Mouse (Mus musculus): ENCODE measurements around the gene Cfl1. TPM values are rescaled to one million over a fixed set of nuclear protein-coding genes. Genes with fewer than 3 reads are reported as not detected.

The Cfl1 gene
- polyA plus RNA-seq, 1 experiment from 2014 or later = 3,624 TPM

DNA sequence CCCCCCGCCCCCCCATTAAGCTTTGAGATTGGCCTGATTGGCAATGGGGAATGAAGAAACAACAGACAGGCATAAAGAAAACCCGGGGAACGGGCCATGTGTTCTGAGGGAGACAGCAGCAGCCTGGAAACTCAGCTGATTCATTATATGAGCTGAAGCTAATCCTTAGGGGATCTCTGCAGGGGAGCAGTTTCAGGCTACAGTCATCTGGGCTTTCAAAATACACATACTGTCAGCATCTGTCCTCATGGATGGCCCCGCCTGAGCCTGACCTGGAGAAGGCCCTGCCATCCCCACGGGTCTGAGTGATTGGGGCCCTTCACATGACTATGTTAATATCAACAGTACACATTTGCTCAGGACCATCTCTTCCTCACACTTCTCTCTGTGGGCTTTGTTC is 18.4 kb upstream of the Cfl1 start:
- no peak for ATAC-seq (replicated peaks)
- no peak overlapping the region for H3K27ac ChIP-seq
- H3K4me3 ChIP-seq = no peak overlapping the region
- H3K36me3 ChIP-seq (replicated peaks) = no peaks in the 10 kb centered on the region; the same call in 1 of the 2 replicates
- no peak overlapping the region for H3K9ac ChIP-seq
- H3K4me2 ChIP-seq = no peak overlapping the region
- no peaks in the 10 kb centered on the region for H3K27me3 ChIP-seq (replicated peaks)
- H3K9me3 ChIP-seq = no peaks in the 10 kb centered on the region
- H3K4me1 ChIP-seq = peaks cover 23% of the 10 kb centered on the region
- WGBS = 36% methylated on average over 5 of the region's 5 CpGs

DNA sequence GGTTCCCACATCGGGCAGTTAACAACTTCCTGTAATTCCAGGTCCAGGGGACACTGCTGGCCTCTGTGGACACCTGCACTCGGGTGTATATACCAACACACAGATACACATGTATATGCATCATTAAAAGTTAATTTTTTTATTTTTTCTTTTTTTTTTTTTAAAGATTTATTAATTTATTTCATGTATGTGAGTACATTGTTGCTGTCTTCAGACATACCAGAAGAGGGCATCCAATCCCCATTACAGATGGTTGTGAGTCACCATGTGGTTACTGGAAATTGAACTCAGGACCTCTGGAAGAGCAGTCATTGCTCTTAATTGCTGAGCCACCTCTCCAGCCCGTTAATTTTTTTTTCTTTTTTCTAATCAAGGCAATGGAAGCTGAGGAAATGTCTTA is 17.4 kb upstream of the Cfl1 start:
- Histone ChIP-seq H3K27me3 (replicated peaks) (no peaks in the 10 kb centered on the region), H3K4me3 (no peak overlapping the region), H3K27ac (no peak overlapping the region), H3K9me3 (no peaks in the 10 kb centered on the region), H3K4me1 (peaks cover 23% of the 10 kb centered on the region), H3K9ac (no peak overlapping the region), H3K36me3 (replicated peaks) (no peaks in the 10 kb centered on the region), H3K4me2 (no peak overlapping the region)
- no peak for ATAC-seq (replicated peaks)
- 81% methylated on average over 3 of the region's 3 CpGs for WGBS

DNA sequence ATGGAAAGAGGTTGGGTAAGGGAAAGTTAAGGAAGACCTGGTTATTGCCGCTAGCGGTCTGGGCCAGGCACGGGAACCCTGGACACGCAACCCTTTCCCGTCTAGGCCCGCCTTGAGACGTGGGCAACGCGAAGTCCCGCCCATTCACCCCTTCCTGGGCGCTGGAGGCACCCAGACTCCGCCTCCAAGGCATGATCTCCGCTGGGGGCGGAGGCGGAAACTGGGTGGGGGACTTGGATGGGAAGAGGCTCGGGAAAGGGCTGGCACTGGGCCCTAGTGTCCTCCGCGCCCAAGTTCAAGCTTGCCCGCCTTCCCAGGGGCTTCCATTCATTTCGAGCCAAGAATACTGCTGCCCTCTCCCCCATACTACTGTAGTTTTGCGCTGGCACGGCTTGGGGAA is 16.5 kb upstream of the Cfl1 start, which contains the start of gene Efemp2:
Efemp2 (plus strand) TSS at position 235 of the 400 bp plus-strand sequence.
- no peaks in the 10 kb centered on the region for H3K27me3 ChIP-seq (replicated peaks)
- ATAC-seq (replicated peaks) = peak; percentile 55; the same call in 1 of the 2 replicates
- peaks cover 23% of the 10 kb centered on the region for H3K4me1 ChIP-seq
- H3K4me2 ChIP-seq = peak within 1 kb of the TSS; percentile 87
- peak within 1 kb of the TSS; percentile 53 for H3K27ac ChIP-seq
- H3K36me3 ChIP-seq (replicated peaks) = no peaks in the 10 kb centered on the region
- peak within 1 kb of the TSS; percentile 51 for H3K9ac ChIP-seq
- no peaks in the 10 kb centered on the region for H3K9me3 ChIP-seq
- WGBS = 2% methylated on average over 22 of the region's 22 CpGs
- peak within 1 kb of the TSS; percentile 51 for H3K4me3 ChIP-seq

DNA sequence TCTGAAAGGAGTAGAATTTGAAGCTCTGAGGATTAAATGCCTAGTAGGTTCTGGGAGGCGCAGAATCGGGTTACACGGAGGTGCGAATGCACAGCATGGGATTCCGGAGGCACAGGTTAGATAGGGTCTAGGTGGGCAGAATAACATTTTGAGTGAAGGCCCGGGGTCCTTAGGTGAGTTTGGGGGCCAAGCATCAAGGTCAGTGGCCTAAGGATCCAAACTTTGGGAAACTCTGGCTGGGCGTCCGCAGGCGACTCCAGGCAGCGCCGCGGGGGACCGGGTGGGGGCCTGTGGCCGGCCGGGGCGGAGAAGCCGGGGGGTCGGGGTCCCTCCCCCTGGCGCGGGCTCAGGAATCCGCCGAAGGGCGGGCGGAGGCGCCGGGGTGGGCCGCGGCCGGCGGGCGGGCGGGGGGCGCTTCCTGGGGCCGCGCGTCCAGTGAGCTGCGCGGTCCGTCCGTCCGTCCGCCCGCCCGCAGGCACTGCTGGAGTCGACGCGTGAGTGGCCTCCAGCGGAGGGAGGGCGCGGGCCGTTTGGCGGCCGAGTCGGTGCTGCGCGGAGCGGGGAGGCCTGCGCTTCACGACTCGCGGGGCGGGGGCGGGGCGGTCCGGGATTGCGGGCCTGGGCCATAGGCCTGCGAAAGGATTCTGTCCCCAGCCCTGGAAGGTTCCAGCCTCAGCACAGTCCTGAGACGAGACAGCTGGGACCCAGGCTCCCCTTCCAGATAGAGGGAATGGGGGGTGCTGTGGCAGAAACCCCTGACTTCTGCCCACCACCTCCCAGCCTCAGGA is 15.8 kb upstream of the Cfl1 start:
- Histone ChIP-seq H3K4me2 (peak overlapping the region; percentile 87), H3K9ac (peak overlapping the region; percentile 51), H3K4me3 (peak overlapping the region; percentile 51), H3K4me1 (peaks cover 23% of the 10 kb centered on the region), H3K27ac (peak overlapping the region; percentile 53), H3K9me3 (no peaks in the 10 kb centered on the region), H3K36me3 (replicated peaks) (no peaks in the 10 kb centered on the region), H3K27me3 (replicated peaks) (no peaks in the 10 kb centered on the region)
- ATAC-seq (replicated peaks) = peak; percentile 70
- under 1% methylated on average over 61 of the region's 68 CpGs for WGBS

DNA sequence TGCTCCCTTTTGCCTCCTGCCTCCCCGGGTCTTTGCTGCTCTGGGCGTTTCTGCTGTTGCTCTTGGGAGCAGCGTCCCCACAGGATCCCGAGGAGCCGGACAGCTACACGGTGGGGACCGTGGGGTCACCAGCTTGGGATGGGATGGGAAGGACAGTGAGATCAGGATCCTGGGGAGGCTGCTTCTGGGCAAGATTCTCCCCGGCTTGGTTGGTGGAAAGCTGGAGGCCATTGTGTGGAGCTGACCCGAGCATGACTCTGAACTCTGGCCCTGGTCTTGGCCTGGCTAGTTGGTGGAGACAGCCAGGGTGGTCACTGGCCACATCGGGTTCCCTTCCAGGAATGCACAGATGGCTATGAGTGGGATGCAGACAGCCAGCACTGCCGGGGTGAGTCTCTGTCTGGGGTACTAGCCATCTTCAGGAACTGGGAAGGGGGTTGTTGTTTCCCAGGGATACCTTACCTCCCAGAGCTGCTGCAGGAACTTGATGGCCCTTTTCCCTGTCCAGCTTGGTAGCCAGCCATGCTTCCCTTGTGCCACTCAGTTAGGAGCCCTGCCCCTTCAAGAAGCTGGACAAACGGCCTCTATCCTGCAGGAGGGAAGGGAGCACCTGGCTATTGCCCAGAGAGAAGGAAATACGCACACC is 15.1 kb upstream of the Cfl1 start:
- H3K36me3 ChIP-seq (replicated peaks) = no peaks in the 10 kb centered on the region
- peak overlapping the region; percentile 53 for H3K27ac ChIP-seq
- H3K27me3 ChIP-seq (replicated peaks) = no peaks in the 10 kb centered on the region
- H3K4me1 ChIP-seq = peaks cover 23% of the 10 kb centered on the region
- H3K9ac ChIP-seq = peak overlapping the region; percentile 51
- peak; percentile 32; the same call in 1 of the 2 replicates for ATAC-seq (replicated peaks)
- WGBS = 21% methylated on average over 13 of the region's 13 CpGs
- peak overlapping the region; percentile 87 for H3K4me2 ChIP-seq
- peak overlapping the region; percentile 51 for H3K4me3 ChIP-seq
- H3K9me3 ChIP-seq = no peaks in the 10 kb centered on the region

DNA sequence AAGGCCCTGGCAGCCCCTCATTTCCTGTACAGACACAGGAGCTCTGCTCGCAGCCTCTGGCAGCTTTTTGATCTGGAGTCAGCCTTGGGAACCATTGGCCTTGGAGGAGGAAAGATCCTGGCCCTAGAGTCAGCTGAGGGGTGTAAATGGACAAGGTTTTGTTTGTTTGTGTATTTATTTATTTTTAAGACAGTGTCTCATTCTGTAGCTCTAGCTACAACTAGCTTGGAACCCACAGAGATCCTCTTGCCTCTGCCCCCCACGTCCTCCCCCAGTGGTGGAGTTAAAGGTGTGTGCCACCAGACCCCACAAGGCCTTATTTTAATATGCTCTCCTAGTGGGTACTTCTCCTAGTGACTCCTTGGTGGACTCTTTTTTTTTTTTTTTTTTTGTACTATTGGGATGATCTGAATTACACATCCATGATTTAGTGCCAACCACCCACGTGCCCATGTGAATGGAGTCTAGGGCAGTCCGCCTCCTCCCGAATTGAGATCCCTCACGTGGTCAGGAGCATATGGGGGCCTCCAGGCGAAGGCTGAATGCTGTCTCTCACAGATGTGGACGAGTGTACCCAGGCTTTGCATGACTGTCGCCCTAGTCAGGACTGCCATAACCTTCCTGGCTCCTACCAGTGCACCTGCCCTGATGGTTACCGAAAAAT is 13.1 kb upstream of the Cfl1 start:
- H3K9ac ChIP-seq = no peak overlapping the region
- H3K4me3 ChIP-seq = no peak overlapping the region
- H3K4me1 ChIP-seq = peaks cover 23% of the 10 kb centered on the region
- H3K36me3 ChIP-seq (replicated peaks) = no peaks in the 10 kb centered on the region; the same call in 1 of the 2 replicates
- WGBS = 86% methylated on average over 10 of the region's 10 CpGs
- ATAC-seq (replicated peaks) = no peak
- no peak overlapping the region for H3K27ac ChIP-seq
- H3K27me3 ChIP-seq (replicated peaks) = no peaks in the 10 kb centered on the region
- H3K4me2 ChIP-seq = no peak overlapping the region
- H3K9me3 ChIP-seq = no peaks in the 10 kb centered on the region

DNA sequence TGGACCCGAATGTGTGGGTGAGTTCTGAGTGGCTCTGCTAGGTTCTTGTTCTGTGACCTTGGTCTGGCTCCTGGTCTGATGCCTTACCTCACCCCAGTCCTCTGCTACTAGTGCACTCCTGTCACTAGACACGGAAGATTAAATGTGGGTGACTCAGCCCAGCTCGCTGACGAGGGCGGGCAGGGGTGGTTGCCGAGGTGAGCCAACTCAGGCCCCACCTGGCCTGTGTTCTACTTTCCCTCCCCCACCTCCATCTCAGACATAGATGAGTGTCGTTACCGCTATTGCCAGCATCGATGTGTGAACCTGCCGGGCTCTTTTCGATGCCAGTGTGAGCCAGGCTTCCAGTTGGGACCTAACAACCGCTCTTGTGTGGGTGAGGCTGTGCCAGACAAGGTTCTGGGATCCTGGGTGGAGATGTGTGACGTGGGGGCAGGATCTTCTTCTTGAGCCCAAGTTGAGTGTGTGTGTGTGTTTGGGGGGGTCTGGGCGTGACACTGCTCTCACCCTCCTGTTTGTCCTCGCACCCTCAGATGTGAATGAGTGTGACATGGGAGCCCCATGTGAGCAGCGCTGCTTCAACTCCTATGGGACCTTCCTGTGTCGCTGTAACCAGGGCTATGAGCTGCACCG is 12.5 kb upstream of the Cfl1 start:
- Histone ChIP-seq H3K9ac (no peak overlapping the region), H3K4me1 (peaks cover 23% of the 10 kb centered on the region), H3K27me3 (replicated peaks) (no peaks in the 10 kb centered on the region), H3K9me3 (no peaks in the 10 kb centered on the region), H3K27ac (no peak overlapping the region), H3K36me3 (replicated peaks) (peaks cover 6% of the 10 kb centered on the region; the same call in 1 of the 2 replicates), H3K4me3 (no peak overlapping the region), H3K4me2 (no peak overlapping the region)
- 90% methylated on average over 18 of the region's 18 CpGs for WGBS
- no peak for ATAC-seq (replicated peaks)

DNA sequence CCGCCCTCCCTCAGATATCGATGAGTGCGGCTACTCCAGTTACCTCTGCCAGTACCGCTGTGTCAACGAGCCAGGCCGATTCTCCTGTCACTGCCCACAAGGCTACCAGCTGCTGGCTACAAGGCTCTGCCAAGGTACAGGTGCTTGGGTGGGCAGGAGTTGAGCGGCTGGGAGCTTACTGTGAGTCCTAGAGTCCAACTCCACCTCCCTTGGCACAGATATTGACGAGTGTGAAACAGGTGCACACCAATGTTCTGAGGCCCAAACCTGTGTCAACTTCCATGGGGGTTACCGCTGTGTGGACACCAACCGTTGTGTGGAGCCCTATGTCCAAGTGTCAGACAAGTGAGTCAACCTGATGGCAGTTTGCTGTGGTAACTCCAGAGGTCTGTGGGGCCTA is 10.2 kb upstream of the Cfl1 start:
- Histone ChIP-seq H3K4me1 (peaks cover 9% of the 10 kb centered on the region), H3K9me3 (no peaks in the 10 kb centered on the region), H3K36me3 (replicated peaks) (peaks cover 13% of the 10 kb centered on the region; the same call in 1 of the 2 replicates), H3K27ac (no peak overlapping the region), H3K9ac (no peak overlapping the region), H3K4me3 (no peak overlapping the region), H3K27me3 (replicated peaks) (no peaks in the 10 kb centered on the region), H3K4me2 (no peak overlapping the region)
- no peak for ATAC-seq (replicated peaks)
- 91% methylated on average over 10 of the region's 10 CpGs for WGBS

DNA sequence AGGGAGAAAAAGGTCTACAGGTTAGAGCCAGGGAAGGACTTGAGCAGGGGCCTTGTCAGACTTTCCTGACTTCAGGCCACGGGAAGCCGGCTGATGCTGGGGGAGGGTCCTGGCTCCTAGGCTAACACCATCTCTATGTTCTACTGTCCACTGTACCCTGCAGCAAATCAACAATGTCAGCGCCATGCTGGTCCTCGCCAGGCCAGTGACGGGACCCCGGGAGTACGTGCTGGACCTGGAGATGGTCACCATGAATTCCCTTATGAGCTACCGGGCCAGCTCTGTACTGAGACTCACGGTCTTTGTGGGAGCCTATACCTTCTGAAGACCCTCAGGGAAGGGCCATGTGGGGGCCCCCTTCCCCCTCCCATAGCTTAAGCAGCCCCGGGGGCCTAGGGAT is 8.9 kb upstream of the Cfl1 start:
- H3K27ac ChIP-seq = no peak overlapping the region
- no peaks in the 10 kb centered on the region for H3K27me3 ChIP-seq (replicated peaks)
- H3K4me1 ChIP-seq = peaks cover 2% of the 10 kb centered on the region
- WGBS = 94% methylated on average over 10 of the region's 10 CpGs
- H3K4me3 ChIP-seq = no peak overlapping the region
- no peak overlapping the region for H3K9ac ChIP-seq
- ATAC-seq (replicated peaks) = no peak
- H3K9me3 ChIP-seq = no peaks in the 10 kb centered on the region
- H3K36me3 ChIP-seq (replicated peaks) = peaks cover 13% of the 10 kb centered on the region; the same call in 1 of the 2 replicates
- H3K4me2 ChIP-seq = no peak overlapping the region

DNA sequence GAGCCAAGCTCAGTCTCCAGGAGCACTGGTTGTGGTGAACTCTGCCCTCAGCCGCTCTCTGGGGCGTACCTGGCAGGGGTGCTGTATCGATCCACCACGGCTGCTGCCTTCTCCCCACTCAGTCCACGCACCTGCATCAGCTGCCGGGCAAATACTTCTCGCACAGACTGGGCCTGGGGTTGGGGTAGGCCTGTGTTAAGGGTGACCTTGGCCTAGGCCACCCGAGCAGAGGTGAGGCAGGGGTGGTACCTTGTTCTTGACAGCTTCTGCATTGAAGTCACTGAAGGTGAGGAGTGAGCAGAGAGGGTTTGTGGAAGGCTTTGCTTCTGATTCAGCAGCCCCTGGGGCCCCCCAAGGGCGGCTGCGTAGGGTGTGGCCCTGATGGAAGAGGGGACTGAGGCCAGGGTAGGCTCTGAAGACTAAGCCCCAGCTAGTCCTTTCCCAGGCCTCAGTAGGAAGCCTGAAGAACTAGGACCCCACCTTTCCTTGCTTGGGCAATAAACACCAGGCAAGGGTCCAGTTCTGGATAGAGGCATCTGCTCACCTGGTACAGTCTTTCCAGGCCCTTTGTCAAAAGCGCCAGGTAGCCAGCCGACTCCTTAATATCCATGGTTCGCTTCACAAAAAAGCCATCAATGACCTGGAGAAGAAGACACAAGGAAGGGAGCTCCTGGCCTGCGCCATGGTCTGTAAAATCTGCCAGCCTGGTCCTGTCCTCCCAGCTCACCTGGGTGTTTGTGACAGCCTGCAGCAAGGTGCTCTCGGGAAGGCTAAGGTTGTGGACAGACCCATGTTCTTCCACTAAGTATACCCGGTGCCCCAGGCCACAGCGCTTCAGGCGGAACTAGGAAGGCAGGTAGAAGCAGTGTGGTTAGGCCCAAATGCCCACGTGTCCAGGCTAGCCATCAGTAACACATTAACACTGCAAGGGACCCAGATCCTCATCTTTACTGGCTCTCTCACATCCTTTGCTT is 6.6 kb upstream of the Cfl1 start:
- peaks cover 13% of the 10 kb centered on the region; the same call in 1 of the 2 replicates for H3K36me3 ChIP-seq (replicated peaks)
- ATAC-seq (replicated peaks) = no peak

DNA sequence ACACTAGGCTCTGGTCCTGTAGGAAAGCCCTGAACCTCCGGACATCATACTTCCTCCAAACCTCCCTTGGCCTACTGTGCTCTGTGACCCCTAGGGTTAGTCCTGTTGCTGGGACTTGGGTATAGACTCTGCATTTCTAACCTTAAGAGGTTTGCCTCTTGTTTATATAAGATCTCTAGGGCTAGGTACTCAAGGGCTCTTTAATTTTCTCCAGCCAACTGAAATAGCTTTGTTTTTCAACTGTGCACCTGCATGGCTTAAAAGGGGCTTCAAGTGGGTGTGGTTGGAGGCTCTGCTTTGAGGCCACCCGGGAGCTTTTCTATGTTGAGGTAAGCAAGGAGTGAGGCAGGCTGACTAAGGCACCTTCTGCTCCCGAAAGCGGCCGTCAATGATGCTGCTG is 5.8 kb upstream of the Cfl1 start:
- Histone ChIP-seq H3K27ac (no peak overlapping the region), H3K4me3 (no peak overlapping the region), H3K36me3 (replicated peaks) (peaks cover 13% of the 10 kb centered on the region; the same call in 1 of the 2 replicates), H3K27me3 (replicated peaks) (no peaks in the 10 kb centered on the region), H3K9me3 (no peaks in the 10 kb centered on the region), H3K4me1 (peaks cover 26% of the 10 kb centered on the region), H3K9ac (no peak overlapping the region), H3K4me2 (no peak overlapping the region)
- ATAC-seq (replicated peaks) = no peak
- WGBS = 90% methylated on average over 5 of the region's 5 CpGs

More for the DNA sequence above, 6.6 kb upstream of the Cfl1 start:
- Histone ChIP-seq H3K4me2 (no peak overlapping the region), H3K9ac (no peak overlapping the region), H3K27me3 (replicated peaks) (no peaks in the 10 kb centered on the region), H3K4me1 (peaks cover 19% of the 10 kb centered on the region), H3K9me3 (no peaks in the 10 kb centered on the region), H3K4me3 (no peak overlapping the region), H3K27ac (no peak overlapping the region)
- 91% methylated on average over 19 of the region's 19 CpGs for WGBS

Measured in midbrain, embryonic 15.5 days (tissue).